12 mouse cellular contexts compared by ENCODE assay signal in genomic region chr17:49033276-49033675, GRCm38 (mm10).
DNase-seq lines count a peak whose midpoint lies in the region; ATAC-seq lines count a peak whose summit lies in the region.
"Had no signal": no experiment of that assay in that cellular context is flagged by ENCODE, and none has a peak within 500 bp of the region (broad histone marks: within the 10 kb centered on the region; RNA-seq: fewer than 3 reads in every experiment).

No protein-coding gene starts in this region.

- H3K4me1 ChIP-seq in heart, embryonic 11.5 days (ENCODE audit: control insufficient read depth, insufficient read depth, low read length) = no peaks in the 10 kb centered on the region; the same call in 1 of the 2 replicates
- peaks cover 26% of the 10 kb centered on the region for H3K4me1 ChIP-seq in kidney, embryonic 16.5 days (ENCODE audit: insufficient read depth, low read length)

- no peak overlapping the region for H3K4me3 ChIP-seq in heart, embryonic 11.5 days (ENCODE audit: low read depth, low read length)
- no peak overlapping the region for H3K4me3 ChIP-seq in kidney, embryonic 16.5 days (ENCODE audit: low read length)
- H3K4me3 ChIP-seq: heart, embryonic 13.5 days had no signal

- no peak for ATAC-seq in heart, embryonic 11.5 days (replicated peaks; ENCODE audit: insufficient number of reproducible peaks, low FRiP score, low TSS enrichment)
- ATAC-seq in kidney, embryonic 16.5 days (ENCODE audit: low FRiP score, low TSS enrichment) = no peak
- no peak for ATAC-seq in megakaryocyte, adult 5-6 weeks (ENCODE audit: poor library complexity, severe bottlenecking)
- ATAC-seq: forebrain, embryonic 16.5 days had no signal

- no peaks in the 10 kb centered on the region for H3K36me3 ChIP-seq in heart, embryonic 11.5 days (ENCODE audit: control insufficient read depth, insufficient read depth, low read length)
- no peaks in the 10 kb centered on the region for H3K36me3 ChIP-seq in kidney, embryonic 16.5 days (ENCODE audit: insufficient read depth, low read length)
- H3K36me3 ChIP-seq: heart, embryonic 13.5 days had no signal

- no peak overlapping the region for H3K27ac ChIP-seq in heart, embryonic 11.5 days (ENCODE audit: low read depth, low read length)
- peak overlapping the region; percentile 23; the same call in 1 of the 2 replicates for H3K27ac ChIP-seq in kidney, embryonic 16.5 days (ENCODE audit: low read length)
- H3K27ac ChIP-seq: heart, embryonic 13.5 days had no signal

- peaks cover 12% of the 10 kb centered on the region; the same call in 1 of the 2 replicates for H3K27me3 ChIP-seq in heart, embryonic 11.5 days (ENCODE audit: control insufficient read depth, insufficient read depth, low read length)
- 0 out of 2 replicates have a peak, but pooled peaks cover 3% of the 10 kb centered on the region for H3K27me3 ChIP-seq in kidney, embryonic 16.5 days (ENCODE audit: insufficient read depth, low read length)

- H3K9me3 ChIP-seq in heart, embryonic 11.5 days (replicated peaks; ENCODE audit: control insufficient read depth, low read length) = no peaks in the 10 kb centered on the region
- no peaks in the 10 kb centered on the region for H3K9me3 ChIP-seq in kidney, embryonic 16.5 days (ENCODE audit: low read length)
- H3K9me3 ChIP-seq: heart, embryonic 13.5 days had no signal

- H3K4me2 ChIP-seq in heart, embryonic 11.5 days = no peak overlapping the region
- H3K4me2 ChIP-seq in kidney, embryonic 16.5 days (replicated peaks; ENCODE audit: low read depth, low read length) = no peak overlapping the region
- H3K4me2 ChIP-seq: heart, embryonic 13.5 days had no signal

- no peak overlapping the region for H3K9ac ChIP-seq in heart, embryonic 11.5 days (ENCODE audit: low read depth, low read length)
- no peak overlapping the region for H3K9ac ChIP-seq in kidney, embryonic 16.5 days (replicated peaks; ENCODE audit: low read length)
- H3K9ac ChIP-seq: heart, embryonic 13.5 days had no signal

- peak; percentile 54 to 69 for DNase-seq in heart, adult 18-20 months
- peak; percentile 14 for DNase-seq in retina, embryonic 14.5 days (ENCODE audit: low spot score)
- DNase-seq in retina, postnatal 1 day = no peak
- no peak for DNase-seq in cerebellum, postnatal 4 days (ENCODE audit: low spot score in 2 of 2)
- DNase-seq in thymus, postnatal 10 days (ENCODE audit: low spot score in 2 of 2) = no peak
- DNase-seq: cerebellum, adult 8-10 months; thymus, postnatal 25 days had no signal

Comparison
In these comparisons a context has a peak if more than half of its experiments do, and no peak if none do; other contexts are left out.
1. DNase-seq: peak in heart, adult 18-20 months (2 of 2) and retina, embryonic 14.5 days (single experiment); none in retina, postnatal 1 day (single experiment), cerebellum, postnatal 4 days (0 of 2) and thymus, postnatal 10 days (0 of 2).